Mouse (Mus musculus) kidney, adult 2 months (tissue): ENCODE data around the gene Nek7. TPM values are rescaled to one million over a fixed set of nuclear protein-coding genes. Genes with fewer than 3 reads are reported as not detected.
A peak's percentile ranks its signal among the peaks of the same experiment; 100 is the strongest.

Source experiments
- DNase-seq: peaks from one replicate; pipeline ENCODE4 v3.0.0; 2021
- H3K27ac ChIP-seq: fragments of 200-500 bp; 2 replicates; pipeline ENCODE4 v1.5.1; 2012; ENCODE audit warnings: low read depth, low read length, control low read depth, inconsistent platforms; ENCODE audit not compliant: insufficient read depth
- H3K27me3 ChIP-seq: fragments of 200-500 bp; replicated peaks from 2 replicates; pipeline ENCODE4 v1.6.1; 2012; ENCODE audit warnings: mild to moderate bottlenecking, moderate library complexity, low read length, inconsistent platforms; ENCODE audit not compliant: control insufficient read depth, insufficient read depth
- H3K36me3 ChIP-seq: fragments of 200-500 bp; 2 replicates; pipeline ENCODE4 v1.6.1; 2012; ENCODE audit warnings: mild to moderate bottlenecking, moderate library complexity, low read length, inconsistent platforms; ENCODE audit not compliant: control insufficient read depth, insufficient read depth
- H3K4me1 ChIP-seq: fragments of 200-500 bp; 2 replicates; pipeline ENCODE4 v1.6.1; 2011; ENCODE audit warnings: low read length; ENCODE audit not compliant: control insufficient read depth, insufficient read depth
- H3K4me3 ChIP-seq: fragments of 200-500 bp; 2 replicates; pipeline ENCODE4 v1.5.1; 2011; ENCODE audit warnings: mild to moderate bottlenecking, low read depth, low read length, control low read depth; ENCODE audit not compliant: insufficient read depth
- CTCF ChIP-seq: fragments of 200-500 bp; conservative IDR thresholded peaks from 2 replicates; pipeline ENCODE4 v1.5.1; 2011; ENCODE audit warnings: low read depth, mild to moderate bottlenecking, control low read depth, low read length, moderate library complexity, mixed read lengths; ENCODE audit not compliant: insufficient read depth, insufficient read length
- POLR2A ChIP-seq: fragments of 200-500 bp; IDR thresholded peaks from one replicate; pipeline ENCODE4 v1.6.1; 2011; ENCODE audit warnings: low read depth, low read length, control low read depth
- WGBS: fragments of 180-500 bp; shearing (Covaris S2); methylation state at CpG from one replicate; pipeline ENCODE4 v1.1.7; 2018; 5-methylcytosine and 5-hydroxymethylcytosine counted together
- polyA plus RNA-seq: library from polyadenylated mRNA; depleted of rRNA; stranded (reverse); fragments of >200 nt; gene quantifications from 2 replicates; pipeline ENCODE4 v1.2.3, GENCODE M21; 2012

Nek7 gene
- polyA plus RNA-seq, 1 experiment: 17.1 TPM

DNA sequence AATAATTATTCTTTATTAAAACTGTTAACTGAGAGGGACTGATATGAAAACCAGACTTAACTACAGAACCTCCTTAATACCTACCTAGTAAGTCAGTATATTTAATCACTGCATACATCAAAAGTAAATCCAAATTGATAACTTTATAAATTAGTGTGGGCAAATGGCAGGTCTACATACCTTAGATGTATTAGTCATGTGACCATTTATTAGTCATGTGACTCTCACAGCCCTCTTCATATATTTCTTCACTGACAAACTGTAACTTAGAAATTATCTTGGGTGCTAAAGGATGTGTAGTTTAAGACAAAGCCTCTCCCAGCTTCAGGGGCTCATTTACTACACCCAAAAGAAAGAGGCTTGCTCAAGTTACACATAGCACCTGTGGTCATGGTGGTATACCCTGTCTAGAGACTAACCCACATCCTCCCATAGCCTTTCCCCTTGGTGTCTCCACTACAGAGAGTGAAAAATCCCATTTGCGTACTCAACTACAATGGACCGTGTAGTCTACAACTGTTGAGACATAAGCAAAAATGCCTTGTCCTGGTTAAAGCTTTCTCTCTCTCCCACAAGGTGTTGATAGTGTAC lies 35.4 kb downstream of the Nek7 start:
- no peak overlapping the region for H3K27ac ChIP-seq
- H3K4me3 ChIP-seq: no peak overlapping the region
- H3K27me3 ChIP-seq: no peaks in the 10 kb centered on the region
- DNase-seq: no peak
- 97% methylated on average over 2 of the region's 2 CpGs for WGBS
- H3K4me1 ChIP-seq: peaks cover 21% of the 10 kb centered on the region; the same call in 1 of the 2 replicates
- H3K36me3 ChIP-seq: no peaks in the 10 kb centered on the region
- TF ChIP-seq POLR2A: no peak
- no peak for TF ChIP-seq CTCF

DNA sequence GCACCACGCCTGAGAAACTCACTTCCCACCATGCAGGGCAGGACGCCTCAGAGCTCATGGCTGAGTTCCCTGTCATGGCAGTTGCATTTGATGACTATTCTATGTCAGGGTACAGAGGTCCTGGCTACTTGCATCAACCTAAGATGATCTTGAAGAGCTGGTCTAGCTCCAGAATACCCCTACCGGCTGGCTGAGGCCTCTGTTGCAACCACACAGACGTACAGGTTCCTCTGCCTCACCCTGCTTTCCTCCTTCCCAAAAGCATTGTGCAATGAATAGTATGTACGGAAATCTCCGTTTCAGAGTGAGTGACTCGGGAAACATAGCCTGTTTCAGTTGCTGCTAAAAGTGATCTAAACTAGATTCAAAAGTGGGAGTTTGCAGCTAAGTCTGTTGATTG lies 37.7 kb downstream of the Nek7 start:
- WGBS: 81% methylated on average over 7 of the region's 7 CpGs
- TF ChIP-seq POLR2A (no peak), CTCF (no peak)
- no peak overlapping the region for H3K4me3 ChIP-seq
- H3K36me3 ChIP-seq: no peaks in the 10 kb centered on the region
- no peak overlapping the region for H3K27ac ChIP-seq
- peaks cover 12% of the 10 kb centered on the region; the same call in 1 of the 2 replicates for H3K4me1 ChIP-seq
- DNase-seq: no peak
- H3K27me3 ChIP-seq: no peaks in the 10 kb centered on the region

DNA sequence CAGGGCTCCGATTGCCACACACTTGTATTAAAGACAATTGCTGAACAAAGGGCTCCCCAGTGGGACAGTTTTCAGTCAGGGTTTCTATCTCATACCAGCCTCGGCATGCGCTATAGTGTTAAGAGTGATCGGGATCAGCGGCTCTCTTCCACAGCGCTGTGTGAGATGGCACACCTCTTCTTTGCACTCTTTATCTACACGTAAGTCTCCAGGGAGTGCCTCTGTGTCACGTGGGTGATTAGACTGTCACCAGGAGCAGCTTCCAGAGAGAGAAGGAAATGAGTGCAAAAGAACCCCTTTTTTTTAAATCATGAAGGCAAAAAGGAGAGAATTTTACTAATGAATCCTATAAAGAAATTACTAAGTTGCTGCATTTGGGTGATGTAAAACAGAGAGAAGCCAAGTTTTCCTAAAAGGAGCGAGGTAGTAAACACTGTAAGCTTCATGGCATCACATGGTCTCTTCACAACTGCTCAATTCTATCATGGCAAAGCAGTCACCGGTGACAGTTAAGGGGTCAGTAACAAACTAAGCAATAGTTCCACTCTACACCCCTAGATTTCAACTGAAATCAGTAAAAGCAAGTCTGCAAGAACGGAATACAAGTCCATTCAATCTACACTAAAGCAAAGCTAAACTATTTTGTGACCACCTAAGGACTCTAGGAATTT lies 40.0 kb downstream of the Nek7 start:
- Histone ChIP-seq H3K27me3 (no peaks in the 10 kb centered on the region), H3K4me1 (peaks cover 11% of the 10 kb centered on the region; the same call in 1 of the 2 replicates), H3K27ac (no peak overlapping the region), H3K36me3 (no peaks in the 10 kb centered on the region), H3K4me3 (no peak overlapping the region)
- 79% methylated on average over 11 of the region's 11 CpGs for WGBS
- no peak for DNase-seq
- TF ChIP-seq POLR2A (no peak), CTCF (no peak)

DNA sequence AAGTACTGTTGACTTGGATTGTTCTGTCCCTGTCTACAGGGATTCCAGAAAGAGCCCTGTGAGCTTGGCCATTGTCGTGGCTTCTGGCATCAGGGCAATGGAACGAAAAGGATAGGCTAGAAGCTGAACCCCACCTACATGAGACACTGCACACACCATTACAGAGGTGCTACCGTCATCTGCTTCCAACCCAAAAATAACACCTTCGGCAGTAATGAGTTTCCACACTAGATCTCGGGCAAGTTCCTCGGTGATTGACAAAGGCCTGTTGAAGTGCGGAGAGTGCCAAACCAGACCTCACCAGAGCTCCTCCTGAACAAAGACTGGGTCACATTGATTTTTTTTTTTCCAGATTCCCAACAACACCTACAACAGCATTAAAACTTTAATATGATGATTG lies 40.7 kb downstream of the Nek7 start:
- Histone ChIP-seq H3K36me3 (no peaks in the 10 kb centered on the region), H3K27ac (no peak overlapping the region), H3K4me1 (peaks cover 11% of the 10 kb centered on the region; the same call in 1 of the 2 replicates), H3K4me3 (no peak overlapping the region), H3K27me3 (no peaks in the 10 kb centered on the region)
- no peak for TF ChIP-seq POLR2A
- TF ChIP-seq CTCF: no peak
- 89% methylated on average over 7 of the region's 7 CpGs for WGBS
- no peak for DNase-seq

DNA sequence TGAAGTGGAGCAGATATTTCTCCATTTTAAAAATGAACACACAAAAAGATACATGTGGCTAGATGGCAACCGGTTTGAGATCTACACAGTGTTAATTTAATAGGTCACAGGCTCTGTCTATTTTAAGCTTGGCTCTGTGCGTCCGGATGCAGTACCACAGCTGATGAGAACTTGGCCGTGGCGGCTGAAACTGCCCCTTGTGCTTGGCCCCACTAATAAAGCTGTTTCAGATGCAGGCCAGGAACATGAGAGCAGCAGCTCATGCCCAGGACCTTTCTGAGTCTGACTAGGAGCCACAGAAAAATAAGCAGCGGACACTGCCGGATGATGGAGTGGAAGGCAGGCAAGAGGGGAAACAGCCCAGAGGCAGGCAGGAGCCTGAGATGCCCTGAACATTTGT lies 43.1 kb downstream of the Nek7 start:
- Histone ChIP-seq H3K27me3 (no peaks in the 10 kb centered on the region), H3K4me1 (peaks cover 8% of the 10 kb centered on the region; the same call in 1 of the 2 replicates), H3K36me3 (no peaks in the 10 kb centered on the region), H3K27ac (no peak overlapping the region), H3K4me3 (no peak overlapping the region)
- TF ChIP-seq POLR2A (no peak), CTCF (no peak)
- 29% methylated on average over 7 of the region's 7 CpGs for WGBS
- DNase-seq: peak; percentile 35

DNA sequence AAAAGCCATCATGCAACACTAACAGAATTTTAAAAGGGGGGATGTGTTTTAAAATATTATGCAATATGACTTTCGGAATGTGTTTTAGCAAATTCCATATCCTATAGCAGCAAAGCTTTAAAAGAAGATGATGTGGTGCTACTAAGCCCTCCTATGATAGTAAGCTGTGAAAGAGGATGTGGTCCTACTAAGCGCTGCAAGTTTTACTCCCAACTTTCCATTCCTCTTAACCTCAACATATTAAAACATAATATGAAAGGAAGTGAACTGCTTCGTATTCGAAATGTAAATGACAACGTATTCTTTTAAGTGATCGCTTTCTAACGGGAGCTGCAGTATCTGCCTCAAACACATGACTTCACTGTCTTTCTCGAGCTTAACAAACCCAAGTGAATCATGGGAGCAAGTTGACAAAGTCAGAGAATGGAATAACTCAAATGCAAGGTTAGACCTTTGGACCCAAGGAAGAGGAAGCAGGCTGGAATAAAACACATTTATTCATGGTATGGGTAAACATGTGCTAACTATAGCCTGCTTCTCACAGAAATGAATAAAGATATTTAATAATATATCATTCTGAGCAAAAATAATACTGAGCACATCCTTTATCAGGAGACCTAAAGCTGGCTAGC lies 43.8 kb downstream of the Nek7 start:
- H3K27me3 ChIP-seq: no peaks in the 10 kb centered on the region
- H3K36me3 ChIP-seq: no peaks in the 10 kb centered on the region
- H3K27ac ChIP-seq: no peak overlapping the region
- peaks cover 11% of the 10 kb centered on the region for H3K4me1 ChIP-seq
- whole genome bisulfite sequencing: 89% methylated on average over 8 of the region's 8 CpGs
- TF ChIP-seq CTCF (no peak), POLR2A (no peak)
- DNase-seq: no peak
- H3K4me3 ChIP-seq: no peak overlapping the region

DNA sequence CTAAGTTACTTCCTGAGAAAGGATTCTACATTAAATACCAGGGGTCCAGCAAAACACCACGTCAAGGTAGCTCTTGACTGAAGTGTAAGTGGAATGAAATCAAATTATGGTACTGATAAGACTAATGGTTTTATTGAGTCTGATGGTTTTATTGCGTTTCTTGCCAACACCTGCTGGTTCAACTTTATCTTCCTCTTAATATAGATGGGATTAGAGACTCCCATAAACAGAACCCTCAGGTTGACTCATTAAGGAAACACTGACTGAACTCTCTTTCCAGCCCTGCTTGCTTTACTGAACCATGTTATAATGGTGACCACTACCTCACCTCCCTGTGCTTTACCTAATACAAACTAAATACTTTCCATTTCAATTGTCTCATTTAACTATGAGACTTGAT lies 44.3 kb downstream of the Nek7 start:
- Histone ChIP-seq H3K27me3 (no peaks in the 10 kb centered on the region), H3K4me3 (no peak overlapping the region), H3K27ac (no peak overlapping the region), H3K36me3 (no peaks in the 10 kb centered on the region), H3K4me1 (peaks cover 16% of the 10 kb centered on the region)
- DNase-seq: no peak
- TF ChIP-seq POLR2A (no peak), CTCF (no peak)
- WGBS: 88% methylated on average over 2 of the region's 2 CpGs
